ENCODE assay signal across 20 mouse cellular contexts in the genomic region with DNA sequence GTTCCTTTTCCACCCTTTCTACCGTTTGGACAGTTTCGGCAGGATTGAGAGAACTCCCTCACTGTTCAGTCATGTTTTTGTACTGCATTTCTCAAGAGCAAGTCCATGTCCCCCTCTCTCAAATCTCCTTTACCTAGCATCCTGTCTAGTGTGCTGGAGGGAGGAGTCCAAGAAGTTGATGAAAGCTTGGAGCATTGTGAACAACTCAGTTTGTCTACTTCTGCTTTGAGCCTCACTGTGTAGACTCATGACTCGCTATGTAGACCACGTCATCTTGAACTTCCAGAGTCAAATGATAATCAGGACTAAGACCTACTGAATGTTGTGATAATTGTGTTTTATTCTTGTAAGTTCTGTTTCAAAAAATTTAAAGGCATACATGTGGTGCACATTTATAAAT. TPM values are rescaled to one million over a fixed set of nuclear protein-coding genes. Genes with fewer than 3 reads are reported as not detected.
DNase-seq lines count a peak whose midpoint lies in the region; ATAC-seq and TF ChIP-seq lines count a peak whose summit lies in the region.
"Had no signal": no experiment of that assay in that cellular context is flagged by ENCODE, and none has a peak within 500 bp of the region (broad histone marks: within the 10 kb centered on the region; RNA-seq: fewer than 3 reads in every experiment).

No protein-coding gene starts in this region.

- no peaks in the 10 kb centered on the region for H3K36me3 ChIP-seq in liver, postnatal 0 days (replicated peaks; ENCODE audit: insufficient read depth, low read length)
- H3K36me3 ChIP-seq in liver, embryonic 12.5 days = no peaks in the 10 kb centered on the region
- H3K36me3 ChIP-seq in MEL (ENCODE audit: control insufficient read depth in 1 of 2, insufficient read depth in 2 of 2, low read length in 2 of 2) = peaks cover 0 to 14% of the 10 kb centered on the region in 2 experiments; a peak in 2 of 4 replicates
- no peaks in the 10 kb centered on the region for H3K36me3 ChIP-seq in stomach, embryonic 16.5 days (ENCODE audit: control insufficient read depth, insufficient read depth, low read length)
- H3K36me3 ChIP-seq: embryonic facial prominence, embryonic 12.5 days; forebrain, embryonic 15.5 days; heart, embryonic 15.5 days; hindbrain, embryonic 10.5 days; hindbrain, embryonic 15.5 days had no signal

- no peak for TF ChIP-seq RAD21 in MEL (IDR thresholded peaks at IDR 0.05; ENCODE audit: low read depth, low read length)

- no peak overlapping the region for H3K4me3 ChIP-seq in liver, postnatal 0 days (ENCODE audit: low read depth, low read length)
- H3K4me3 ChIP-seq in liver, embryonic 12.5 days = no peak overlapping the region
- no peak overlapping the region for H3K4me3 ChIP-seq in MEL (ENCODE audit: control insufficient read depth in 1 of 2, insufficient read depth in 1 of 2, low read depth in 2 of 2, low read length in 2 of 2)
- H3K4me3 ChIP-seq in bone marrow macrophage, adult 2 months (ENCODE audit: insufficient read depth, low read length) = no peak overlapping the region
- H3K4me3 ChIP-seq in stomach, embryonic 16.5 days (replicated peaks; ENCODE audit: low read length) = no peak overlapping the region
- H3K4me3 ChIP-seq: embryonic facial prominence, embryonic 12.5 days; forebrain, embryonic 15.5 days; heart, adult 2 months; heart, embryonic 15.5 days; hindbrain, embryonic 10.5 days; hindbrain, embryonic 15.5 days had no signal

- 54% methylated on average over 4 of the region's 4 CpGs for WGBS in liver, postnatal 0 days (ENCODE audit: insufficient replicate concordance)
- WGBS in liver, embryonic 12.5 days (ENCODE audit: insufficient replicate concordance) = 55% methylated on average over 4 of the region's 4 CpGs
- 70% methylated on average over 4 of the region's 4 CpGs for WGBS in stomach, embryonic 16.5 days

- no peak for TF ChIP-seq EP300 in liver, postnatal 0 days (IDR thresholded peaks at IDR 0.05; ENCODE audit: low read depth)
- TF ChIP-seq EP300 in MEL (IDR thresholded peaks at IDR 0.05; ENCODE audit: low read depth in 1 of 2, low read length in 2 of 2) = no peak

- H3K4me1 ChIP-seq in liver, postnatal 0 days (ENCODE audit: insufficient read depth) = peaks cover 39% of the 10 kb centered on the region
- H3K4me1 ChIP-seq in liver, embryonic 12.5 days = peaks cover 17% of the 10 kb centered on the region
- H3K4me1 ChIP-seq in MEL (ENCODE audit: control insufficient read depth in 1 of 2, insufficient read depth in 2 of 2, low read length in 2 of 2) = peaks cover 5 to 13% of the 10 kb centered on the region in 2 experiments
- H3K4me1 ChIP-seq in bone marrow macrophage, adult 2 months (ENCODE audit: control insufficient read depth, insufficient read depth, low read length) = peaks cover 47% of the 10 kb centered on the region
- peaks cover 27% of the 10 kb centered on the region for H3K4me1 ChIP-seq in stomach, embryonic 16.5 days (ENCODE audit: control insufficient read depth, insufficient read depth, low read length)

- no peak overlapping the region for H3K9ac ChIP-seq in liver, postnatal 0 days (replicated peaks)
- H3K9ac ChIP-seq in liver, embryonic 12.5 days = no peak overlapping the region
- no peak overlapping the region for H3K9ac ChIP-seq in MEL (ENCODE audit: control insufficient read depth, low read depth, low read length, poor library complexity, severe bottlenecking)
- no peak overlapping the region for H3K9ac ChIP-seq in stomach, embryonic 16.5 days (ENCODE audit: low read length)
- H3K9ac ChIP-seq: embryonic facial prominence, embryonic 12.5 days; forebrain, embryonic 15.5 days; heart, embryonic 15.5 days; hindbrain, embryonic 15.5 days had no signal

- no peak overlapping the region for H3K4me2 ChIP-seq in liver, postnatal 0 days (ENCODE audit: low read depth, low read length)
- no peak overlapping the region for H3K4me2 ChIP-seq in liver, embryonic 12.5 days
- H3K4me2 ChIP-seq in stomach, embryonic 16.5 days (ENCODE audit: low read depth, low read length) = no peak overlapping the region
- H3K4me2 ChIP-seq: embryonic facial prominence, embryonic 12.5 days; forebrain, embryonic 15.5 days; heart, embryonic 11.5 days; heart, embryonic 15.5 days; hindbrain, embryonic 15.5 days had no signal

- ATAC-seq in liver, postnatal 0 days = no peak
- no peak for ATAC-seq in liver, embryonic 12.5 days
- no peak for ATAC-seq in stomach, embryonic 16.5 days (ENCODE audit: insufficient read depth, low FRiP score)
- ATAC-seq: forebrain, embryonic 15.5 days had no signal

- DNase-seq in liver, postnatal 0 days = no peak
- peak; percentile 59 for DNase-seq in MEL (ENCODE audit: low read depth, low spot score)
- no peak for DNase-seq in left cerebral cortex, adult 18-20 months (ENCODE audit: low spot score in 2 of 2)
- DNase-seq in cerebellum, postnatal 4 days (ENCODE audit: low spot score in 2 of 2) = no peak
- DNase-seq: adrenal gland, postnatal 10 days; cerebellum, adult 11 months; cerebellum, adult 8-10 months; cerebellum, postnatal 14 days; gastrocnemius, postnatal 10 days; heart, adult 2 months; heart, postnatal 14 days had no signal

- no peaks in the 10 kb centered on the region for H3K9me3 ChIP-seq in liver, postnatal 0 days (ENCODE audit: low read length)
- no peaks in the 10 kb centered on the region for H3K9me3 ChIP-seq in liver, embryonic 12.5 days (replicated peaks)
- H3K9me3 ChIP-seq in MEL (replicated peaks; ENCODE audit: insufficient read depth, low read length) = no peaks in the 10 kb centered on the region
- H3K9me3 ChIP-seq in stomach, embryonic 16.5 days (replicated peaks; ENCODE audit: control insufficient read depth, low read length) = no peaks in the 10 kb centered on the region
- H3K9me3 ChIP-seq: embryonic facial prominence, embryonic 12.5 days; forebrain, embryonic 15.5 days; heart, embryonic 15.5 days; hindbrain, embryonic 10.5 days; hindbrain, embryonic 15.5 days had no signal

- no peaks in the 10 kb centered on the region for H3K27me3 ChIP-seq in liver, postnatal 0 days (ENCODE audit: insufficient read depth, low read length)
- no peaks in the 10 kb centered on the region for H3K27me3 ChIP-seq in liver, embryonic 12.5 days (replicated peaks)
- H3K27me3 ChIP-seq in MEL (ENCODE audit: control insufficient read depth in 1 of 2, insufficient read depth in 2 of 2, low read length in 2 of 2) = no peaks in the 10 kb centered on the region
- H3K27me3 ChIP-seq in stomach, embryonic 16.5 days (ENCODE audit: control insufficient read depth, insufficient read depth, low read length) = no peaks in the 10 kb centered on the region
- H3K27me3 ChIP-seq: embryonic facial prominence, embryonic 12.5 days; forebrain, embryonic 15.5 days; heart, embryonic 15.5 days; hindbrain, embryonic 15.5 days had no signal

- H3K27ac ChIP-seq in liver, postnatal 0 days (ENCODE audit: low read depth) = peak overlapping the region; percentile 64
- H3K27ac ChIP-seq in liver, embryonic 12.5 days = no peak overlapping the region
- H3K27ac ChIP-seq in MEL (ENCODE audit: control insufficient read depth, low read depth, low read length) = no peak overlapping the region
- H3K27ac ChIP-seq in bone marrow macrophage, adult 2 months (ENCODE audit: insufficient read depth, low read depth, low read length) = peak overlapping the region; percentile 14; the same call in 1 of the 2 replicates
- peak overlapping the region; percentile 13; the same call in 1 of the 2 replicates for H3K27ac ChIP-seq in stomach, embryonic 16.5 days (ENCODE audit: low read length)
- H3K27ac ChIP-seq: embryonic facial prominence, embryonic 12.5 days; forebrain, embryonic 15.5 days; heart, adult 2 months; heart, embryonic 15.5 days; hindbrain, embryonic 10.5 days; hindbrain, embryonic 15.5 days had no signal

- TF ChIP-seq POLR2A in MEL (IDR thresholded peaks at IDR 0.05; ENCODE audit: control insufficient read depth in 1 of 2, insufficient read depth in 1 of 2, low read depth in 1 of 2, low read length in 2 of 2, poor library complexity in 1 of 2) = no peak
- no peak for TF ChIP-seq POLR2A in bone marrow macrophage, adult 2 months (IDR thresholded peaks at IDR 0.05; ENCODE audit: borderline replicate concordance, low read depth, low read length)

- TF ChIP-seq CTCF in liver, postnatal 0 days (IDR thresholded peaks at IDR 0.05; ENCODE audit: low read depth) = no peak
- no peak for TF ChIP-seq CTCF in MEL (IDR thresholded peaks at IDR 0.05 in 2 of 3, conservative IDR thresholded peaks at IDR 0.05 in 1 of 3; ENCODE audit: control insufficient read depth in 1 of 3, insufficient read depth in 1 of 3, low read depth in 2 of 3, low read length in 3 of 3, poor library complexity in 1 of 3, severe bottlenecking in 1 of 3)
- TF ChIP-seq CTCF in bone marrow macrophage, adult 2 months (IDR thresholded peaks at IDR 0.05; ENCODE audit: low read depth, low read length) = no peak

- H3K79me2 ChIP-seq in MEL (ENCODE audit: control insufficient read depth, insufficient read depth, low read length, poor library complexity) = no peaks in the 10 kb centered on the region; the same call in 1 of the 2 replicates

TF ChIP-seq in MEL, 35 proteins besides CTCF, POLR2A, EP300 and RAD21:
- no peak for TF ChIP-seq POLR2AphosphoS5 (IDR thresholded peaks at IDR 0.05; ENCODE audit: borderline replicate concordance, low read depth, low read length)
- no peak for TF ChIP-seq SIN3A (IDR thresholded peaks at IDR 0.05; ENCODE audit: low read length)
- TF ChIP-seq JUND (IDR thresholded peaks at IDR 0.05; ENCODE audit: low read depth, low read length) = no peak

RNA-seq across cellular contexts. Expression of a gene that starts 46.4 kb away (rescaled TPM):
- polyA plus RNA-seq in liver, postnatal 0 days (2015; fragmentation: Nextera tagmentation; extraction: Ambion mirVana) = 2.1 and 2.3 TPM in 2 replicates
- polyA plus RNA-seq in liver, embryonic 12.5 days (2016; fragmentation: Nextera tagmentation; extraction: Ambion mirVana) = 4.9 and 5.1 TPM in 2 replicates
- 15.4 and 17.8 TPM in 2 replicates for total RNA-seq in MEL (2012; rRNA removed)
- 10 to 100 TPM; 13.9 to 68.9 TPM for polyA plus RNA-seq in MEL (2012; ENCODE audit: insufficient read depth in 1 of 2, insufficient read length in 2 of 2, low read depth in 1 of 2, low replicate concordance in 2 of 2, missing spikeins in 1 of 2)
- 26.2 and 33.0 TPM in 2 replicates for polyA plus RNA-seq in bone marrow macrophage, adult 2 months (2012; ENCODE audit: insufficient read depth, insufficient read length, missing spikeins)
- polyA plus RNA-seq in stomach, embryonic 16.5 days (2015; fragmentation: Nextera tagmentation; extraction: Ambion mirVana) = 9.7 and 10.4 TPM in 2 replicates
- total RNA-seq in left cerebral cortex, adult 18-20 months (2021) = 10 to 100 TPM; 59.9 to 63.5 TPM

Comparison
In these comparisons a context has a peak if more than half of its experiments do, and no peak if none do; other contexts are left out.
1. H3K27ac ChIP-seq: peak in liver, postnatal 0 days (single experiment), bone marrow macrophage, adult 2 months (single experiment) and stomach, embryonic 16.5 days (single experiment); none in liver, embryonic 12.5 days (single experiment) and MEL (single experiment).